Comparison of ENCODE assay signal across 8 mouse cellular contexts in the genomic region with DNA sequence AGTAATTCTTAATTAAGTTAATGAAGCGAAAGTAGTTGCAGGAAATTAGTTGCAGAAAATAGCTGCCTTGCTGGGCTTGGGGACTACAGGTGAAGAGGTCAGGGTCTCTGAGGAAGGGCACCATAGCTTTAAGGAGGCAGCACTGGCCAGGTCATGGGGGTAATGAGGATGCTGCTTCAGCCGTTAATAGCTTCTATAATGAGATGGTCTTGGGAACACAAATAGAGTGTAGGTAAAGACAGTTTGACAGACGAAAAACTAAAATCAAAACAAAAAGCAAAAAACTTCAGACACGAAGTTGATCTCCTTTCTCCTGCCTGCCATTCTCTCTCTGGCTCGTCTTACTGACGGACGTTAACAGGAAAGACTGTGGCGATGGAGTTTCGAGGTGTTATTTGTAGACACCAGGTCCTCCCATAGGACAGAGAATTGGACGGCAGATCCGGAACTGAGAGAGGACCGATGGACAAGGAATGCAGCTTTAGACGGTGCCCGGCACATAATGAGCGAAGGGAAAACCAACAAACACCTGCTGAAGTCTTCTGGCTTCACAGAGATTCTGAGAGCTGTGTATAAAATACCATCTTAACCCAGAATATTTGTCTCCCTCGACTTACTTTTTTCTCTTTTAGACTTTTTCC. TPM values are rescaled to one million over a fixed set of nuclear protein-coding genes. Genes with fewer than 3 reads are reported as not detected.
DNase-seq lines count a peak whose midpoint lies in the region; ATAC-seq lines count a peak whose summit lies in the region.

No protein-coding gene starts in this region.

- H3K4me3 ChIP-seq in megakaryocyte, embryonic 14.5 days (replicated peaks), result peak overlapping the region; percentile 96
- H3K4me3 ChIP-seq in lung, embryonic 15.5 days, result peak overlapping the region; percentile 61

- no peak for ATAC-seq in megakaryocyte, adult 5-6 weeks (ENCODE audit: poor library complexity, severe bottlenecking)
- ATAC-seq in erythroblast, adult 5-6 weeks (replicated peaks; ENCODE audit: low FRiP score, poor library complexity, severe bottlenecking), result peak; percentile 51
- peak; percentile 3 for ATAC-seq in inflammation-experienced regulatory T-cells, adult 6 months
- ATAC-seq in lung, embryonic 15.5 days (ENCODE audit: borderline replicate concordance, extremely low read depth, low FRiP score, low TSS enrichment), result no peak

- peak; percentile 41 for DNase-seq in adrenal gland, postnatal 14 days
- DNase-seq in spleen, postnatal 10 days (ENCODE audit: low spot score in 2 of 2), result peak; percentile 54 to 65
- DNase-seq in urinary bladder, postnatal 36 days (ENCODE audit: low spot score in 2 of 2), result no peak

- peaks cover 37% of the 10 kb centered on the region for H3K4me1 ChIP-seq in megakaryocyte, embryonic 14.5 days
- peaks cover 12% of the 10 kb centered on the region for H3K4me1 ChIP-seq in lung, embryonic 15.5 days

- no peaks in the 10 kb centered on the region for H3K9me3 ChIP-seq in megakaryocyte, embryonic 14.5 days
- H3K9me3 ChIP-seq in lung, embryonic 15.5 days, result no peaks in the 10 kb centered on the region

- under 1% methylated on average over 16 of the region's 16 CpGs for WGBS in lung, embryonic 15.5 days

- H3K9ac ChIP-seq in lung, embryonic 15.5 days, result peak overlapping the region; percentile 38

- 0 out of 2 replicates have a peak overlapping the region, but pooled peaks have one; percentile 0 for H3K27ac ChIP-seq in lung, embryonic 15.5 days

- H3K27me3 ChIP-seq in megakaryocyte, embryonic 14.5 days (replicated peaks), result peaks cover 4% of the 10 kb centered on the region
- H3K27me3 ChIP-seq in lung, embryonic 15.5 days, result no peaks in the 10 kb centered on the region

- H3K36me3 ChIP-seq in megakaryocyte, embryonic 14.5 days (replicated peaks; ENCODE audit: low read length), result no peaks in the 10 kb centered on the region
- H3K36me3 ChIP-seq in lung, embryonic 15.5 days, result no peaks in the 10 kb centered on the region

- H3K4me2 ChIP-seq in lung, embryonic 15.5 days, result peak overlapping the region; percentile 90

RNA-seq across cellular contexts. Expression of gene Trim27, which starts 10.8 kb away (rescaled TPM):
- 63.6 and 88.3 TPM in 2 replicates for polyA plus RNA-seq in megakaryocyte, embryonic 14.5 days (2012; ENCODE audit: insufficient read depth, low replicate concordance)
- 47.7 and 50.6 TPM in 2 replicates for total RNA-seq in megakaryocyte, adult 5-6 weeks (2015)
- total RNA-seq in megakaryocyte, adult 5-6 weeks (2017), result 79.9 and 84.0 TPM in 2 replicates
- 51.5 and 56.3 TPM in 2 replicates for total RNA-seq in adrenal gland, postnatal 14 days (2021)
- 11.9 and 18.4 TPM in 2 replicates for total RNA-seq in erythroblast, adult 5-6 weeks (2015; ENCODE audit: low replicate concordance)
- total RNA-seq in erythroblast, adult 5-6 weeks (2017; ENCODE audit: low replicate concordance), result 37.4 and 42.5 TPM in 2 replicates
- 10 to 100 TPM; 16.0 to 17.3 (median 16.3) TPM for polyA plus RNA-seq in inflammation-experienced regulatory T-cells, adult 6 months (2017; shearing (Covaris generic))
- polyA plus RNA-seq in lung, embryonic 15.5 days (2015; fragmentation: Nextera tagmentation; extraction: Ambion mirVana), result 147 and 148 TPM in 2 replicates

RNA-seq across cellular contexts. Expression of gene Olfr1368, which starts 22.8 kb away (rescaled TPM):
- not detected in 2 replicates for polyA plus RNA-seq in megakaryocyte, embryonic 14.5 days (2012; ENCODE audit: insufficient read depth, low replicate concordance)
- not detected in 2 replicates for total RNA-seq in megakaryocyte, adult 5-6 weeks (2015)
- not detected in 2 replicates for total RNA-seq in megakaryocyte, adult 5-6 weeks (2017)
- not detected in 2 replicates for total RNA-seq in adrenal gland, postnatal 14 days (2021)
- not detected in 2 replicates for total RNA-seq in erythroblast, adult 5-6 weeks (2015; ENCODE audit: low replicate concordance)
- not detected in 2 replicates for total RNA-seq in erythroblast, adult 5-6 weeks (2017; ENCODE audit: low replicate concordance)
- not detected for polyA plus RNA-seq in inflammation-experienced regulatory T-cells, adult 6 months (2017; shearing (Covaris generic))
- polyA plus RNA-seq in lung, embryonic 15.5 days (2015; fragmentation: Nextera tagmentation; extraction: Ambion mirVana), result not detected in 2 replicates

RNA-seq across cellular contexts. Expression of gene Olfr263, which starts 39.1 kb away (rescaled TPM):
- not detected in 2 replicates for polyA plus RNA-seq in megakaryocyte, embryonic 14.5 days (2012; ENCODE audit: insufficient read depth, low replicate concordance)
- total RNA-seq in megakaryocyte, adult 5-6 weeks (2015), result not detected in 2 replicates
- not detected in 2 replicates for total RNA-seq in megakaryocyte, adult 5-6 weeks (2017)
- not detected in 2 replicates for total RNA-seq in adrenal gland, postnatal 14 days (2021)
- not detected in 2 replicates for total RNA-seq in erythroblast, adult 5-6 weeks (2015; ENCODE audit: low replicate concordance)
- total RNA-seq in erythroblast, adult 5-6 weeks (2017; ENCODE audit: low replicate concordance), result not detected in 2 replicates
- polyA plus RNA-seq in inflammation-experienced regulatory T-cells, adult 6 months (2017; shearing (Covaris generic)), result not detected
- not detected in 2 replicates for polyA plus RNA-seq in lung, embryonic 15.5 days (2015; fragmentation: Nextera tagmentation; extraction: Ambion mirVana)

RNA-seq across cellular contexts. Expression of gene Olfr1369-ps1, which starts 57.2 kb away (rescaled TPM):
- not detected in 2 replicates for polyA plus RNA-seq in megakaryocyte, embryonic 14.5 days (2012; ENCODE audit: insufficient read depth, low replicate concordance)
- not detected in 2 replicates for total RNA-seq in megakaryocyte, adult 5-6 weeks (2015)
- total RNA-seq in megakaryocyte, adult 5-6 weeks (2017), result 0.04 TPM in 1 of 2 replicates, not detected in the other
- not detected in 2 replicates for total RNA-seq in adrenal gland, postnatal 14 days (2021)
- total RNA-seq in erythroblast, adult 5-6 weeks (2015; ENCODE audit: low replicate concordance), result not detected in 2 replicates
- total RNA-seq in erythroblast, adult 5-6 weeks (2017; ENCODE audit: low replicate concordance), result not detected in 2 replicates
- under 1 TPM in 2 of 3 experiments, not detected in 1; 0.13 to 0.27 TPM for polyA plus RNA-seq in inflammation-experienced regulatory T-cells, adult 6 months (2017; shearing (Covaris generic))
- 0.08 TPM in 1 of 2 replicates, not detected in the other for polyA plus RNA-seq in lung, embryonic 15.5 days (2015; fragmentation: Nextera tagmentation; extraction: Ambion mirVana)

Comparison
In these comparisons a context has a peak if more than half of its experiments do, and no peak if none do; other contexts are left out.
1. ATAC-seq: peak in erythroblast, adult 5-6 weeks (single experiment) and inflammation-experienced regulatory T-cells, adult 6 months (single experiment); none in megakaryocyte, adult 5-6 weeks (single experiment) and lung, embryonic 15.5 days (single experiment).
2. DNase-seq: peak in adrenal gland, postnatal 14 days (single experiment) and spleen, postnatal 10 days (2 of 2); none in urinary bladder, postnatal 36 days (0 of 2).